Mouse (Mus musculus): ENCODE data around the gene Neb. TPM values are rescaled to one million over a fixed set of nuclear protein-coding genes. Genes with fewer than 3 reads are reported as not detected.

Gene Neb
- polyA plus RNA-seq, 1 experiment from 2014 or later: 7.8 TPM

DNA sequence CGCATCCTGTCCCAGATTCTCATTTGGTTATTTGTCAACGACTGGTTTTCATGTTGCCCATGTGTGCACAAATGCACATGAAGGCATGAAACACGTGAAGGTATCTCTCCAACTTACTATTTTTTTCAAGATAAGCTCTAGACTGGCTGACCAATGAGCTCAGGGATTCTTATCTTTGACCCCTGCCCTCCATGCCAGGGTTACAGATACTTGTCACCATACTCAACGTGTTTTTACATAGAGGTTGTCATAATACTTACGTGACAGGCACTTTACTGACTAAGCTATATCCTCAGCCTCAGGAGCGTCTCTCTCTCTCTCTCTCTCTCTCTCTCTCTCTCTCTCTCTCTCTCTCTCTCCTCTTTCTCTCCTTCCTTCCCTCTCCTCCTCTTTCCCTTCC, 8.2 kb upstream of the Neb start:
- peak; percentile 75; the same call in 1 of the 2 replicates for ATAC-seq (replicated peaks; ENCODE audit: extremely low read depth, insufficient read depth, low FRiP score)
- Histone ChIP-seq H3K4me2 (ENCODE audit: low read depth, low read length) (peak overlapping the region; percentile 44; the same call in 1 of the 2 replicates), H3K27ac (ENCODE audit: low read length) (no peak overlapping the region; the same call in 1 of the 2 replicates), H3K9me3 (replicated peaks; ENCODE audit: control insufficient read depth, low read length) (no peaks in the 10 kb centered on the region), H3K36me3 (ENCODE audit: control insufficient read depth, insufficient read depth) (no peaks in the 10 kb centered on the region), H3K4me3 (ENCODE audit: low read length) (no peak overlapping the region), H3K4me1 (ENCODE audit: control insufficient read depth, insufficient read depth, low read length) (peaks cover 11% of the 10 kb centered on the region), H3K9ac (ENCODE audit: low read length) (no peak overlapping the region), H3K27me3 (ENCODE audit: control insufficient read depth, insufficient read depth, low read length) (no peaks in the 10 kb centered on the region)
- 41% methylated on average over 6 of the region's 6 CpGs for WGBS

DNA sequence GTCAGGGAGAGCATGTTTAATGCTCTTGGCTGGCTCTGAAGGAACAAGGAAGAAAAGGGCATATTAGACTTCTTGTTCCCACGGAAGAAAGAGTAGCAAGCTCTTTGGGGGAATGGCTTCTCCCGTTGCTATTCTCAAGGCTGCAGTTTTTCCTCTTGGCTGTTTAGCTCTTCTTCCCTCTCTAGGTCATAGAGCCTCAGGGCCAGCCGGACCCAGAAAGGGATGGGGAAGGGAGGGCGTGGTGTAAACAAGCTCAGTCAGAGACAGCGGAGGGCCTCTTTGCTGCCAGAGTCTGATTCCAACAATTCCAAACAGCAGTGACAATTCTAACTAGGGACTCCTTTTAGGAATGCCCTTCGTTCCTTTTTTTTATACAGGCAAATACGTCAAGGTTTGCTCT, 7.8 kb upstream of the Neb start:
- Histone ChIP-seq H3K4me1 (ENCODE audit: control insufficient read depth, insufficient read depth, low read length) (peaks cover 11% of the 10 kb centered on the region), H3K9me3 (replicated peaks; ENCODE audit: control insufficient read depth, low read length) (no peaks in the 10 kb centered on the region), H3K27me3 (ENCODE audit: control insufficient read depth, insufficient read depth, low read length) (no peaks in the 10 kb centered on the region), H3K27ac (ENCODE audit: low read length) (peak overlapping the region; percentile 70), H3K4me3 (ENCODE audit: low read length) (no peak overlapping the region), H3K9ac (ENCODE audit: low read length) (peak overlapping the region; percentile 38; the same call in 1 of the 2 replicates), H3K4me2 (ENCODE audit: low read depth, low read length) (peak overlapping the region; percentile 44), H3K36me3 (ENCODE audit: control insufficient read depth, insufficient read depth) (no peaks in the 10 kb centered on the region)
- 31% methylated on average over 7 of the region's 7 CpGs for WGBS
- ATAC-seq (replicated peaks; ENCODE audit: extremely low read depth, insufficient read depth, low FRiP score): peak; percentile 58

DNA sequence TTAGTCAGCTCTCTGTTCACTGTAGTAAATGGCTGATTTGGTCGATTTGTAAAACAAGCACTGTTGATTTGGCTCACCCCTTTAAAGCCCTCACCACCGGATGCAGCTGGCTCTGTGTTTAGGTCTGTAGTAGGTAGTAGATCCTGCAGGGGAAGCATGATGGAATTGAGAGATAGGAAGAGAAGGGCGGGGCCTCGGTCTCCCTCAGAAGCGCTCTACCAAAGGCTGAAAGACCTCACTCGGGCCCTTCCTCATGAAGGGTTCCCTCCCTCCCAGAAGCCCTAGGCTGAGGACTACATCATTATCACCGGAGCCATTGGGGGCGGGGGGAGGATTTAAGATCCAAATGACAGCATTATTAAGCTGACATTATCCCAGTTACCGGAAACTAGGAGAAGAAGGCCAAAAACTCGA, 581 bp upstream of the Neb start:
- no peaks in the 10 kb centered on the region; the same call in 1 of the 2 replicates for H3K4me1 ChIP-seq (ENCODE audit: control insufficient read depth, insufficient read depth, low read length)
- ATAC-seq (replicated peaks; ENCODE audit: extremely low read depth, insufficient read depth, low FRiP score): 0 out of 2 replicates have a peak, but pooled peaks have one; percentile 52
- H3K9ac ChIP-seq (ENCODE audit: low read length): no peak overlapping the region
- no peaks in the 10 kb centered on the region for H3K9me3 ChIP-seq (replicated peaks; ENCODE audit: control insufficient read depth, low read length)
- peak overlapping the region; percentile 37; the same call in 1 of the 2 replicates for H3K4me2 ChIP-seq (ENCODE audit: low read depth, low read length)
- WGBS: 51% methylated on average over 10 of the region's 10 CpGs
- H3K4me3 ChIP-seq (ENCODE audit: low read length): no peak overlapping the region
- no peaks in the 10 kb centered on the region for H3K36me3 ChIP-seq (ENCODE audit: control insufficient read depth, insufficient read depth)
- H3K27ac ChIP-seq (ENCODE audit: low read length): no peak overlapping the region
- H3K27me3 ChIP-seq (ENCODE audit: control insufficient read depth, insufficient read depth, low read length): no peaks in the 10 kb centered on the region

GRCm38 (mm10) chr2:52377706-52378447, 397 bp downstream of the Neb start:
- ATAC-seq (replicated peaks; ENCODE audit: extremely low read depth, insufficient read depth, low FRiP score): no peak
- 55% methylated on average over 13 of the region's 13 CpGs for WGBS
- Histone ChIP-seq H3K9me3 (replicated peaks; ENCODE audit: control insufficient read depth, low read length) (no peaks in the 10 kb centered on the region), H3K4me2 (ENCODE audit: low read depth, low read length) (peak overlapping the region; percentile 37), H3K36me3 (ENCODE audit: control insufficient read depth, insufficient read depth) (no peaks in the 10 kb centered on the region), H3K4me3 (ENCODE audit: low read length) (peak overlapping the region; percentile 12; the same call in 1 of the 2 replicates), H3K4me1 (ENCODE audit: control insufficient read depth, insufficient read depth, low read length) (no peaks in the 10 kb centered on the region; the same call in 1 of the 2 replicates), H3K27ac (ENCODE audit: low read length) (no peak overlapping the region), H3K9ac (ENCODE audit: low read length) (no peak overlapping the region), H3K27me3 (ENCODE audit: control insufficient read depth, insufficient read depth, low read length) (no peaks in the 10 kb centered on the region)

GRCm38 (mm10) chr2:52374706-52375105, 3.6 kb downstream of the Neb start:
- Histone ChIP-seq H3K27ac (ENCODE audit: low read length) (no peak overlapping the region), H3K27me3 (ENCODE audit: control insufficient read depth, insufficient read depth, low read length) (no peaks in the 10 kb centered on the region), H3K9me3 (replicated peaks; ENCODE audit: control insufficient read depth, low read length) (no peaks in the 10 kb centered on the region), H3K4me3 (ENCODE audit: low read length) (no peak overlapping the region), H3K9ac (ENCODE audit: low read length) (no peak overlapping the region), H3K4me2 (ENCODE audit: low read depth, low read length) (no peak overlapping the region), H3K4me1 (ENCODE audit: control insufficient read depth, insufficient read depth, low read length) (peaks cover 9% of the 10 kb centered on the region), H3K36me3 (ENCODE audit: control insufficient read depth, insufficient read depth) (no peaks in the 10 kb centered on the region)
- no peak for ATAC-seq (replicated peaks; ENCODE audit: extremely low read depth, insufficient read depth, low FRiP score)
- WGBS: 89% methylated on average over 6 of the region's 6 CpGs

GRCm38 (mm10) chr2:52372480-52372879, 5.8 kb downstream of the Neb start:
- no peaks in the 10 kb centered on the region for H3K9me3 ChIP-seq (replicated peaks; ENCODE audit: control insufficient read depth, low read length)
- no peak overlapping the region for H3K4me2 ChIP-seq (ENCODE audit: low read depth, low read length)
- H3K4me3 ChIP-seq (ENCODE audit: low read length): no peak overlapping the region
- H3K27me3 ChIP-seq (ENCODE audit: control insufficient read depth, insufficient read depth, low read length): no peaks in the 10 kb centered on the region
- H3K9ac ChIP-seq (ENCODE audit: low read length): no peak overlapping the region
- 64% methylated on average over 6 of the region's 6 CpGs for WGBS
- no peak for ATAC-seq (replicated peaks; ENCODE audit: extremely low read depth, insufficient read depth, low FRiP score)
- no peaks in the 10 kb centered on the region for H3K36me3 ChIP-seq (ENCODE audit: control insufficient read depth, insufficient read depth)
- no peak overlapping the region for H3K27ac ChIP-seq (ENCODE audit: low read length)
- peaks cover 12% of the 10 kb centered on the region for H3K4me1 ChIP-seq (ENCODE audit: control insufficient read depth, insufficient read depth, low read length)

- H3K27me3 ChIP-seq (ENCODE audit: control insufficient read depth, insufficient read depth, low read length): no peaks in the 10 kb centered on the region
- H3K4me1 ChIP-seq (ENCODE audit: control insufficient read depth, insufficient read depth, low read length): peaks cover 16% of the 10 kb centered on the region
- no peaks in the 10 kb centered on the region for H3K36me3 ChIP-seq (ENCODE audit: control insufficient read depth, insufficient read depth)
- H3K9me3 ChIP-seq (replicated peaks; ENCODE audit: control insufficient read depth, low read length): no peaks in the 10 kb centered on the region
- H3K4me3 ChIP-seq (ENCODE audit: low read length): no peak overlapping the region
- 78% methylated on average over 4 of the region's 4 CpGs for WGBS
- H3K4me2 ChIP-seq (ENCODE audit: low read depth, low read length): no peak overlapping the region
- no peak overlapping the region for H3K9ac ChIP-seq (ENCODE audit: low read length)
- no peak overlapping the region for H3K27ac ChIP-seq (ENCODE audit: low read length)
- ATAC-seq (replicated peaks; ENCODE audit: extremely low read depth, insufficient read depth, low FRiP score): no peak
Measured at GRCm38 (mm10) chr2:52372080-52372479, 6.2 kb downstream of the Neb start.

DNA sequence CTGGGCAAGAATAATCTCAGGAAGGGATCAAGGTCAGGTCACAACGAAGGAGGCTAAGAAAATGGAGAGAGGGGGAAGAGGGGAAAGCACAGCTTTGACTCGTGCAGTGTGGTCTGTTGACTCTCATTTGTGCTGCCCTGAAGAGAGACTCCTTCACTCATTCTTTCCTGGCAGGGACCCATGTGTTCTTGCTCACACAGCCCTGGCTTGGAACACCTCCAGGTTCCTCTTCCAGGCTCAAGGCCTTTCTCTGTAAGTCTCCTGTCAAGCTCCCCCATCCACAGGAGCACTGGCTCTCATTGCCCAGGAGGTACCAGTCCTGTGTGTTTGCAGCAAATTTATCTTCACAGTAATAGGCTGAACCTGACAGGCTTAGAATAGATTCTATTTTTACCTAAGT, 7.2 kb downstream of the Neb start:
- H3K4me2 ChIP-seq (ENCODE audit: low read depth, low read length): no peak overlapping the region
- peak; percentile 69 for ATAC-seq (replicated peaks; ENCODE audit: extremely low read depth, insufficient read depth, low FRiP score)
- 8% methylated on average over 2 of the region's 2 CpGs for WGBS
- H3K36me3 ChIP-seq (ENCODE audit: control insufficient read depth, insufficient read depth): no peaks in the 10 kb centered on the region
- H3K4me3 ChIP-seq (ENCODE audit: low read length): no peak overlapping the region
- no peaks in the 10 kb centered on the region for H3K9me3 ChIP-seq (replicated peaks; ENCODE audit: control insufficient read depth, low read length)
- H3K4me1 ChIP-seq (ENCODE audit: control insufficient read depth, insufficient read depth, low read length): peaks cover 23% of the 10 kb centered on the region
- H3K27ac ChIP-seq (ENCODE audit: low read length): peak overlapping the region; percentile 65
- H3K9ac ChIP-seq (ENCODE audit: low read length): no peak overlapping the region
- H3K27me3 ChIP-seq (ENCODE audit: control insufficient read depth, insufficient read depth, low read length): no peaks in the 10 kb centered on the region

DNA sequence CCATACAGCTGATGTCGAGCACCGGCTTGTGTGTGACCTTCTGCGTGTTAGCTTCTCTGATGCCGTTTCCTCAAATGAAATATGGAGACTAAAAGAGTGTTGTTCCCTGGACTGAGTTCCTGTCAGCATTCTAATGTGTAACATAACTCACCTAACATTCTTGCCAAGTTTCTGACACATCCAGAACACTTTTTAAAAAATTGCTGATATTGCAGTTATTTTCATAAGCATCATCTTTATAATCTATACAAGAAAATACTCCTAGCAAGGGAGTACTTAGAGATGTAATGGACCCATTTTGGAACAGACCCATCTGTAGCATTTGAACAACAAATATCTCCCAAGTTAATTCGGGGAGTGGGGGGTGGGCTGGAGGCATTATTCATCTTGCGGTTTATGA, 8.7 kb downstream of the Neb start:
- H3K36me3 ChIP-seq (ENCODE audit: control insufficient read depth, insufficient read depth): no peaks in the 10 kb centered on the region
- H3K4me2 ChIP-seq (ENCODE audit: low read depth, low read length): no peak overlapping the region
- H3K27ac ChIP-seq (ENCODE audit: low read length): no peak overlapping the region
- H3K4me1 ChIP-seq (ENCODE audit: control insufficient read depth, insufficient read depth, low read length): peaks cover 23% of the 10 kb centered on the region
- H3K27me3 ChIP-seq (ENCODE audit: control insufficient read depth, insufficient read depth, low read length): no peaks in the 10 kb centered on the region
- WGBS: 85% methylated on average over 6 of the region's 6 CpGs
- no peak overlapping the region for H3K9ac ChIP-seq (ENCODE audit: low read length)
- no peaks in the 10 kb centered on the region for H3K9me3 ChIP-seq (replicated peaks; ENCODE audit: control insufficient read depth, low read length)
- no peak for ATAC-seq (replicated peaks; ENCODE audit: extremely low read depth, insufficient read depth, low FRiP score)
- no peak overlapping the region for H3K4me3 ChIP-seq (ENCODE audit: low read length)

Measured in heart, embryonic 16.5 days (tissue).